Mouse (Mus musculus) hematopoietic multipotent progenitor cell, adult 10-12 weeks (in vitro differentiated cells): Measurements from ENCODE around the gene Inpp4a. TPM values are rescaled to one million over a fixed set of nuclear protein-coding genes. Genes with fewer than 3 reads are reported as not detected.

Source experiments
- polyA plus RNA-seq: library from polyadenylated mRNA; stranded (reverse); fragments of >175 nt; gene quantifications from 2 replicates; pipeline ENCODE4 v1.2.3, GENCODE M21; 2012; ENCODE audit warnings: low replicate concordance

Inpp4a gene
- 15.7 and 55.5 TPM in 2 replicates for polyA plus RNA-seq

DNA sequence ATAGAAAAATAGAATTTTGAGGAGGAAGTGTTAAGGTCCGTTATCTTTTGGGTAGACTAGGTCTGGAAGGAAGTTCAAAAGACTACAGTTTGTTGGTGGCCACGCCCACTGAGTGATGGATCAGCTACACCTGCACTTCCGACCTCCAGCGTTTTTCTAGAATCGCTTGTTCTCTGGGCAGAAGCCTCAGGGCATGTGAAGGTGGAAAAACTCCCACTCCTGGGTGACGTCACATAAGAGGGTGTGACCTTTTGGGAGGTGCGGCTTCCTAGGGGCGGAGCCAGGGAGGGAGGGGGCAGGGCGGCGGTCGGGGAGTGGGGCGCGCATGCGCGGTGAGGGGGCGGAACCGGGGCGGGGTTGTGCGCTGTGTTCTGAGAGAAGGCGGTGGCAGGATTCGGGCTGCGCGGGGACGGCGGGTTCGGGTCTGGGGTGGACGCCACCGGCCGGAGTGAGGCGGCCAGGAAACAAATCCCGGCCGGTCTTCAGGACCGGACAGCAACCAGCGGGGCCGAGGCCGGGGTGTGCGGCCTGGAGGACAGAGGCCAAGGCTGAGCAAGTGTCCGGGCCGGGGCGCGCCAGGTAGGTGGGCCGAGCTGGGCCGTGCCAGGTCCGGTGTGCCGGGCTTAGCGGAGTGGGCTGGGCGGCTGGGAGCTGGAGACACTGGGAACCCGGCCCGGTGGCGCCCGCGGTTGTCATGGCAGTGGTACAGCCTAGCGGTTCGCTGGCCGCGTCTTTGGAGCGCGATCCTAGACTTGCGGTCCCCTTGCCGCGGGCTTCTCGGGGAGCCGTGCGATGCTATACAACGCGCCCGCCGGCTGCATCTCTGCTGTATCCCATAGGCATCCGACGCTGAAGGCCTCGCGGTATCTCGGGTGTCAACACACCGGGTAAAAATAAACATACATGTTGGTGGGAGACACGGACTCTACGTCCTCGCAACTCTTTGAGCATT lies at the start of gene Inpp4a:
Inpp4a (plus strand) TSS at position 326 of the 952 bp plus-strand sequence.

GRCm38 (mm10) chr1:37429366-37430296 lies 130.0 kb downstream of the Inpp4a start, which contains the start of the genes Coa5 and Unc50:
Gene Coa5, minus strand, starts transcription at chr1:37430103.
Gene Unc50, plus strand, starts transcription at chr1:37430139.

Other genes with a start within 250 kb of the Inpp4a start
- 0.16 TPM in 1 of 2 replicates, not detected in the other for gene Cnga3, start 85.4 kb upstream of the Inpp4a start, polyA plus RNA-seq
- 9.3 and 12.0 TPM in 2 replicates for gene Coa5, start 130.2 kb downstream of the Inpp4a start, polyA plus RNA-seq
- 36.7 and 57.6 TPM in 2 replicates for gene Unc50, start 130.3 kb downstream of the Inpp4a start, polyA plus RNA-seq
- 2.0 and 5.5 TPM in 2 replicates for gene Mgat4a, start 241.2 kb downstream of the Inpp4a start, polyA plus RNA-seq